Mouse (Mus musculus) hindbrain, embryonic 14.5 days (tissue): ENCODE measurements at regions not wholly inside any gene's neighbourhood (a gene's known extent, or its start where the extent isn't known, plus 50 kb on each side); places are given as distances from the start of the nearest gene placed in this dataset.

ENCODE experiments used
- ATAC-seq: fragments of 200-750 bp; cut with Nextera tagmentation; 2 replicates; pipeline ENCODE4 v1.8.0; 2017; ENCODE audit warnings: moderate number of reproducible peaks, mild to moderate bottlenecking, moderate TSS enrichment, moderate library complexity; ENCODE audit not compliant: low FRiP score
- DNase-seq: peaks from one replicate; pipeline ENCODE4 v3.0.0-alpha.2; 2015; ENCODE audit warnings: low spot score
- H3K27ac ChIP-seq: fragments of 300-500 bp; sonication (generic); 2 replicates; pipeline ENCODE4 v1.5.1; 2014; ENCODE audit warnings: mild to moderate bottlenecking, moderate library complexity
- H3K27me3 ChIP-seq: fragments of 300-500 bp; sonication (generic); 2 replicates; pipeline ENCODE4 v1.6.1; 2014; ENCODE audit warnings: mild to moderate bottlenecking, low read length, mixed read lengths; ENCODE audit not compliant: control insufficient read depth, insufficient read depth
- H3K36me3 ChIP-seq: fragments of 300-500 bp; sonication (generic); replicated peaks from 2 replicates; pipeline ENCODE4 v1.6.1; 2014; ENCODE audit not compliant: control insufficient read depth, insufficient read depth
- H3K4me1 ChIP-seq: fragments of 300-500 bp; sonication (generic); replicated peaks from 2 replicates; pipeline ENCODE4 v1.6.1; 2014; ENCODE audit warnings: antibody characterized with exemption, low read length, mixed read lengths; ENCODE audit not compliant: control insufficient read depth, insufficient read depth
- H3K4me2 ChIP-seq: fragments of 300-500 bp; sonication (generic); replicated peaks from 2 replicates; pipeline ENCODE4 v1.6.1; 2014; ENCODE audit warnings: mild to moderate bottlenecking, moderate library complexity
- H3K4me3 ChIP-seq: fragments of 300-500 bp; sonication (generic); replicated peaks from 2 replicates; pipeline ENCODE4 v1.5.1; 2014; ENCODE audit warnings: mild to moderate bottlenecking, low read length
- H3K9ac ChIP-seq: fragments of 300-500 bp; sonication (generic); 2 replicates; pipeline ENCODE4 v1.6.1; 2014
- H3K9me3 ChIP-seq: fragments of 300-500 bp; sonication (generic); 2 replicates; pipeline ENCODE4 v1.6.1; 2016; ENCODE audit warnings: low read length; ENCODE audit not compliant: control insufficient read depth
- WGBS: fragments of 180-500 bp; shearing (Covaris S2); extraction: QIAGEN DNeasy Blood & Tissue Kit; methylation state at CpG from one replicate; pipeline ENCODE4 v1.1.7; 2014; 5-methylcytosine and 5-hydroxymethylcytosine counted together

DNA sequence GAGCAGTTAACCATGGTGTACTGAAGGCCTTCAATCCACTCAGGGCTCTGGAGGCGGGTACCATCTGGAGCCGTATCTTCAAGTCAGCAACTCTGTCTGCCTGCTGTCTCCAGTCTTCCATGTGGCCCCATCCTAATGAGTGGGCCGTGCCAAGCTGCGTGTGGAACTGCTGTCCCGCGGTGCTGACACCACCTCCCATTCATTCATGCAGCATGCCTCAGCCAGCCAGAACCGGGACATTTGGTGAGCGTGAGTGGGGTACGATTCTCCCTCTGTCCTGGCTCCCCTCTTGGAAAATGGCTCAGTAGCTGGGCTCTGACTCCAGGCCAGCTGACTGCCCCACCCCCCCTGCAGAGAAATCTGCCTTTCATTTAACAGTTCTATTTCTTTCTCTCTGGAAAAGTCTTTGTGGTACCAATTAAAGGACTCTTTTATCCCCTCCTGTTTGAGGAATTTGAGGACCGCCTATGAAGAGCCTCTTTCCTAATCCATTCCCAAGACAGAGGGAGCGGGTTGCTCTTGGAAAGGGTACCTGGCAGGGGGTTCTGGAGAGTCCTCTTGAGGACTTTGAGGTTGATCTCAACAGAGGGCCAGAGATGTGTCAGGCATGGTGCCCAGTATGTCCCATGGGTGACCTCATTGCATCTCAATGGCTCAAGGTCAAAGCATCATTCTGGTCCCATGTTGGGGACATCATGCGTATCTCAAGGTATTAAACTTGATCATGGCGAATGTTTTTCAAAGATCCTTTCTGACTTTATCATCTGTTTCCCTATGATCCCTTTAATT, 55.5 kb upstream of the Brd7 start:
- no peaks in the 10 kb centered on the region for H3K36me3 ChIP-seq
- WGBS, result 34% methylated on average over 13 of the region's 13 CpGs
- H3K4me3 ChIP-seq, result no peak overlapping the region
- no peaks in the 10 kb centered on the region for H3K9me3 ChIP-seq
- DNase-seq, result no peak
- peak; percentile 65; the same call in 1 of the 2 replicates for ATAC-seq
- no peak overlapping the region for H3K27ac ChIP-seq
- H3K4me1 ChIP-seq, result no peaks in the 10 kb centered on the region
- no peak overlapping the region for H3K9ac ChIP-seq
- H3K27me3 ChIP-seq, result no peaks in the 10 kb centered on the region
- no peak overlapping the region for H3K4me2 ChIP-seq

DNA sequence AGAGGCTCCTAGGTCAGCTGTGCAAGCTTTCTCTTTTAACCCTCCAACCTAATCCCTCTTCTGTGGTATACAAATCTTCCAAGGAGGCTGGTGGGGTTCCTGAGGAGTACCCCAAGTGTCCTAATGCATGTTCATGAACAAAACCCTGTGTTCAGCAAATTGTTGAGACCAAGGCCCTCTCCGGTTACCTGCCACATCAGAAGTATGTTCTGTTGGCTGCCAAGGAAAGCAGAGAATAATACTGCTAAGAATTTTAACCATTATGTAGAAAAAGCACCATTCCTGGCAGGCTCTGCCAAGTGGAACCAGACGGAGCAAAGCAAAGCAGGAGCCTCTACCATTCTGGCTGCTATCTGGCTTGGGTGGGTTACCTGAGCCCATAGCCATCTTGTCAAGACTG, 61.3 kb upstream of the Brd7 start:
- no peaks in the 10 kb centered on the region for H3K36me3 ChIP-seq

DNA sequence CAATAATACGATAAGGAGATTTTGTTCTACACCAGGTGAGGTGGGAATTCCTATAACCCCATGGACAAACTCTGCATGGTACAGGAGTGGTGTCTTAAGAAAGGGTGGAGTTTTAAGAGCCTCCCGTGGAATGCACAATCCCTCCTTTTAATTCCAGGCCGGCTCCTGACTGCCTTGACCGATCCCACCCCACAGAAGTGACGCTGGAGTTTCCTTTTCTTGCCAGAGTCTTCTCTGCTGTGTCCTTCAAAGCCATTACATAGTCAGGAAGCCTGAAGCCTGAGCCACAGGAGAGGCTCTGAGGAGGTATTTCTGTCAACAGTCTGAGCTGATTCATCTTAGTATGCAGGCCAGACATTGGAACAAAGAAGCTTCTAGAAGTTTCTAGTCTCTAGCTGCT, 66.6 kb upstream of the Brd7 start:
- Histone ChIP-seq H3K36me3 (no peaks in the 10 kb centered on the region), H3K4me3 (no peak overlapping the region), H3K27ac (no peak overlapping the region), H3K9ac (no peak overlapping the region), H3K4me1 (no peaks in the 10 kb centered on the region), H3K4me2 (no peak overlapping the region), H3K27me3 (no peaks in the 10 kb centered on the region), H3K9me3 (0 out of 2 replicates have a peak, but pooled peaks cover 5% of the 10 kb centered on the region)
- ATAC-seq, result no peak
- DNase-seq, result no peak
- WGBS, result 85% methylated on average over 5 of the region's 5 CpGs

More for the DNA sequence above, 61.3 kb upstream of the Brd7 start:
- H3K4me2 ChIP-seq, result no peak overlapping the region
- no peak overlapping the region for H3K4me3 ChIP-seq
- ATAC-seq, result no peak
- 87% methylated on average over 2 of the region's 2 CpGs for WGBS
- 0 out of 2 replicates have a peak, but pooled peaks cover 5% of the 10 kb centered on the region for H3K9me3 ChIP-seq
- no peaks in the 10 kb centered on the region for H3K4me1 ChIP-seq
- H3K27ac ChIP-seq, result no peak overlapping the region
- H3K27me3 ChIP-seq, result no peaks in the 10 kb centered on the region
- DNase-seq, result no peak
- H3K9ac ChIP-seq, result no peak overlapping the region

DNA sequence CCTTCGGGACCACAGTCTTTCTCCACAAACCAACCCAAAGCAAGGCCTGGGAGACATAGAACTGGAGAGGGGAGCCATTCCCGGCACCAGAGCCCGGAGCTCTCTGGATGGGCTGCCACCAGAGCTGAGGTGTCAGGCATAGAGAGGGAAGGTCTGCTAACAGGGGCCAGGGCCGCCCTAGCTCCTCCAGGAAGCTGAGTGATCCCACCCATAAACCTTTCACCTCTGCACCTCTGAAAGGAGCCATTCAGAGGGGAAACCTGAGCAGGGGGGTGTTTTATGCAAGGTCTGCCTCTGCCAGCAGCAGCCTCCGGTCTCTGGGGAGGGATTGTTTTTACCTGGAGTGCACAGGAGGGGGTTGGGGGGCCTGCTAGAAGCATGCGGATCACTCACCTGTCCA, 69.4 kb upstream of the Brd7 start:
- no peak for DNase-seq
- no peaks in the 10 kb centered on the region for H3K27me3 ChIP-seq
- 68% methylated on average over 6 of the region's 6 CpGs for WGBS
- no peaks in the 10 kb centered on the region for H3K9me3 ChIP-seq
- H3K27ac ChIP-seq, result no peak overlapping the region
- no peaks in the 10 kb centered on the region for H3K36me3 ChIP-seq
- H3K4me1 ChIP-seq, result no peaks in the 10 kb centered on the region
- H3K4me3 ChIP-seq, result no peak overlapping the region
- no peak overlapping the region for H3K4me2 ChIP-seq
- H3K9ac ChIP-seq, result no peak overlapping the region
- no peak for ATAC-seq

DNA sequence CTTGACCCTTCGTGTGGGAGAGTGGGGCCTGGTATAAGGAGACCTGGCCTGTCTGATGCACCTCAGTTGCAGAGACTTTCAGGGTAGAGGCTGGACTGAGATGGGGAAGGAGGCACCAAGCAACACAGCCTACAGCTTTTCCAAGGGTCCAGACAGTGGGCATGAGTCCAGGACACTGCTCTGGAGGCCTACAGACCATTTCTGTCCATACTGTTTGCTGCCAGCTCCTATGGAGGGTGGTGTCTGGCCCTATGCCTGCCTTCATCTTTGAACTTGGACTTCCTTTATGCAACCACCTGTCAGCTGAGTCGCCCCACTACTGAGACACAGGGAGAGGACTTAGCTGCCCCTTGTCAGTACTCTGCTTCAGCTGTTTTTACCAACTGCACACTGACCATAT, 73.7 kb upstream of the Brd7 start:
- Histone ChIP-seq H3K9ac (no peak overlapping the region), H3K36me3 (no peaks in the 10 kb centered on the region), H3K4me1 (peaks cover 12% of the 10 kb centered on the region), H3K27ac (no peak overlapping the region), H3K4me3 (no peak overlapping the region), H3K9me3 (no peaks in the 10 kb centered on the region), H3K4me2 (no peak overlapping the region), H3K27me3 (no peaks in the 10 kb centered on the region)
- DNase-seq (no peak), ATAC-seq (no peak)
- 88% methylated on average over 2 of the region's 2 CpGs for WGBS

DNA sequence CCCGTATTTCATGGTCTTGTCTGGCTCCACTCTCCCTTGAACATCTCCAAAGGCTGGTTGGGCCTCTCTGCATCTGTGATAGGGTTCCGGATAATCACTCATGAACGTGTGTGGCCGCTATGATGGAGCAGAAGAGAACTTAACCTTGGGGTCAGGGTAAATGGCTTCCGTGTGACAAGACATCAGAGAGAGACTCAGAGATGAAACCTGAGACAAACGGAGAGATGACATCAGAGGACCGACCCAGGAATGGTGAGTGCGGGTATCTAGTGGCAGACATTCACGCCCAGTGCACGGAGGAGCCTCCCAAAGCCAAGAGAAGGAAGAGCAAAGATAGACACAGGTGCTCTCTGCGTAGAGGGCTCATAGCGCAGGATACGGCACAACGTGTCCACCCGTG, 78.2 kb upstream of the Brd7 start:
- ATAC-seq (no peak), DNase-seq (no peak)
- Histone ChIP-seq H3K27me3 (no peaks in the 10 kb centered on the region), H3K4me1 (peaks cover 12% of the 10 kb centered on the region), H3K4me3 (no peak overlapping the region), H3K9me3 (no peaks in the 10 kb centered on the region), H3K9ac (no peak overlapping the region), H3K36me3 (no peaks in the 10 kb centered on the region), H3K27ac (no peak overlapping the region), H3K4me2 (no peak overlapping the region)
- 89% methylated on average over 15 of the region's 15 CpGs for WGBS

DNA sequence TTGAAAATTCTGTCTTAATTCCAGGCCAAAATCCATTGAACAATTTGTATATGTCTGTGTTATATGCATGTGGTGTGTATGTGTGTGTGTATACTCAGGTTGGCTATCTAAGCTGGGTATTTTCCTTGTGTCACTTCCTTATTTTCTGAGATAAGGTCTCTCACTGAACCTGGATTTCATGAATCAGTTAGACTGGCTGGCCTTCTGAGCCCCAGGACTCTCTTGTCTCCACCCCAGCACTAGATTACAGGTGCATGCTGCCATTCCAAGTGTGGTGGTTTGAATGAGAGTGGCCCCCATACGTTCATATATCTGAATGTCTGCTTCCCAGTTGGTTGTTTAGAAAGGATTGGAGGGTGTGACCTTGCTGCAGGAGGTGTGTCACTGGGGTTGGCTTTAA, 77.8 kb upstream of the Nkd1 start:
- 59% methylated on average over 1 of the region's 1 CpGs for WGBS
- no peaks in the 10 kb centered on the region for H3K27me3 ChIP-seq
- H3K4me3 ChIP-seq, result no peak overlapping the region
- peaks cover 7% of the 10 kb centered on the region for H3K4me1 ChIP-seq
- no peak overlapping the region for H3K9ac ChIP-seq
- H3K36me3 ChIP-seq, result no peaks in the 10 kb centered on the region
- H3K4me2 ChIP-seq, result no peak overlapping the region
- no peak overlapping the region for H3K27ac ChIP-seq
- ATAC-seq, result no peak
- no peaks in the 10 kb centered on the region for H3K9me3 ChIP-seq
- no peak for DNase-seq

- peak; percentile 71; the same call in 1 of the 2 replicates for ATAC-seq
- Histone ChIP-seq H3K27me3 (peaks cover 15% of the 10 kb centered on the region; the same call in 1 of the 2 replicates), H3K27ac (peak overlapping the region; percentile 33; the same call in 1 of the 2 replicates), H3K4me3 (no peak overlapping the region), H3K9ac (no peak overlapping the region), H3K9me3 (no peaks in the 10 kb centered on the region), H3K36me3 (no peaks in the 10 kb centered on the region), H3K4me1 (peaks cover 16% of the 10 kb centered on the region), H3K4me2 (no peak overlapping the region)
- DNase-seq, result peak; percentile 67
- 34% methylated on average over 6 of the region's 6 CpGs for WGBS
These were observed 73.7 kb upstream of the Nkd1 start for GRCm38 (mm10) chr8:88447406-88447805.

GRCm38 (mm10) chr8:88447844-88448535, 73.2 kb upstream of the Nkd1 start:
- H3K9me3 ChIP-seq, result no peaks in the 10 kb centered on the region
- H3K4me1 ChIP-seq, result peaks cover 16% of the 10 kb centered on the region
- H3K4me3 ChIP-seq, result no peak overlapping the region
- H3K36me3 ChIP-seq, result no peaks in the 10 kb centered on the region
- whole genome bisulfite sequencing, result 54% methylated on average over 8 of the region's 9 CpGs
- H3K27ac ChIP-seq, result 0 out of 2 replicates have a peak overlapping the region, but pooled peaks have one; percentile 33
- no peak overlapping the region for H3K9ac ChIP-seq
- 0 out of 2 replicates have a peak, but pooled peaks have one; percentile 21 for ATAC-seq
- no peak overlapping the region for H3K4me2 ChIP-seq
- H3K27me3 ChIP-seq, result peaks cover 21% of the 10 kb centered on the region
- no peak for DNase-seq
